8 mouse cellular contexts compared by ENCODE assay signal in the genomic region with DNA sequence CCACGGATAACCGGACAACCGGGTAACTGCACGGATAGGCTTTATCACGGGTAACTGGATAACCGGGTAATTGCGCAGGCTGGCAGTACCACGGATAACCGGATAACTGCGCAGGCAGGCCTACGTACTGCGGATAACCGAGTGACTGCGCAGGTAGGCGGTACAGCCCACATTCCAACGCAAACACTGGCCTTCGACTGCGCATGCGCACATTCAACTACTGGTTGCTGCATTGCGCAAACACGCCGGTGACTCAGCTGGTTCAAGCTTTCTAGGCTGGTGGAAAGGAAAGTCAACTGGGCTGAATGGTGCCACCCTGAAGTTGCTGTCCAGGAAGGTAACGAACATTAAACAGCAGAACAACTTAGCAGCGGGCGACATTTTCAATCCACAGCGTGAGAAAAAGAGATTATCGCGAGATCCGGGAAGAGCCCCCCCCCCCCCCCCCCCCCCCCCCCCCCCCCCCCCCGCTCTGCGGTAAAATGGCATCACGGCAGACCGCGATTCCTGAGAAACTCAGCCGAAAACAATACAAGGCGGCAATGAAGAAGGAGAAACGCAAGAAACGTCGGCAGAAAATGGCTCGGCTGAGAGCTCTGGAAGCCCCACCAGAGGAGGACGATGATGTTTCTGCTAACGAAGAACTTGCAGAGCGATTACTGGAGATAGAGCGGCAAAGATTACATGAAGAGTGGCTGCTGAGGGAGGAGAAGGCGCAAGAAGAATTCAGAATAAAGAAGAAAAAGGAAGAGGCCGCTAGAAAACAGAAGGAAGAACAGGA. TPM values are rescaled to one million over a fixed set of nuclear protein-coding genes. Genes with fewer than 3 reads are reported as not detected.
DNase-seq lines count a peak whose midpoint lies in the region; ATAC-seq and TF ChIP-seq lines count a peak whose summit lies in the region.

No protein-coding gene starts in this region.

- peak; percentile 72 for ATAC-seq in hindbrain, postnatal 0 days

- H3K9ac ChIP-seq in hindbrain, postnatal 0 days (replicated peaks; ENCODE audit: low read length): peak overlapping the region; percentile 57

- TF ChIP-seq POLR2A in cortical plate, adult 2 months (IDR thresholded peaks at IDR 0.05; ENCODE audit: extremely low read depth, insufficient read depth, low read length): peak; percentile 71; the same call in 1 of the 2 replicates

- H3K4me1 ChIP-seq in cortical plate, adult 2 months (ENCODE audit: control insufficient read depth, insufficient read depth, low read length): no peaks in the 10 kb centered on the region; the same call in 1 of the 2 replicates
- no peaks in the 10 kb centered on the region for H3K4me1 ChIP-seq in hindbrain, postnatal 0 days (ENCODE audit: insufficient read depth, low read length)
- peaks cover 51% of the 10 kb centered on the region for H3K4me1 ChIP-seq in megakaryocyte, embryonic 14.5 days

- intact Hi-C loops in gastrocnemius, adult 2 months (cut with DNase I): loop anchor here (10.0 kb wide), 1 partner anchor 688 kb away; no protein-coding TSS in a partner anchor

- H3K9me3 ChIP-seq in hindbrain, postnatal 0 days (ENCODE audit: low read length): no peaks in the 10 kb centered on the region
- peaks cover 13% of the 10 kb centered on the region for H3K9me3 ChIP-seq in megakaryocyte, embryonic 14.5 days

- H3K27ac ChIP-seq in cortical plate, adult 2 months (ENCODE audit: insufficient read depth, low read length): peak overlapping the region; percentile 97
- peak overlapping the region; percentile 93 for H3K27ac ChIP-seq in gastrocnemius, adult 2 months
- H3K27ac ChIP-seq in hindbrain, postnatal 0 days: peak overlapping the region; percentile 74

- H3K4me2 ChIP-seq in hindbrain, postnatal 0 days (ENCODE audit: low read depth, low read length): peak overlapping the region; percentile 64

- H3K4me3 ChIP-seq in cortical plate, adult 2 months (ENCODE audit: insufficient read depth, low read length): peak overlapping the region; percentile 99
- peak overlapping the region; percentile 82 for H3K4me3 ChIP-seq in gastrocnemius, adult 2 months
- H3K4me3 ChIP-seq in hindbrain, postnatal 0 days (ENCODE audit: low read length): peak overlapping the region; percentile 44
- H3K4me3 ChIP-seq in megakaryocyte, embryonic 14.5 days (replicated peaks): peak overlapping the region; percentile 96

- H3K36me3 ChIP-seq in hindbrain, postnatal 0 days (ENCODE audit: insufficient read depth, low read length): peaks cover 4% of the 10 kb centered on the region; the same call in 1 of the 2 replicates
- peaks cover 43% of the 10 kb centered on the region for H3K36me3 ChIP-seq in megakaryocyte, embryonic 14.5 days (replicated peaks; ENCODE audit: low read length)

- no peaks in the 10 kb centered on the region for H3K27me3 ChIP-seq in hindbrain, postnatal 0 days (ENCODE audit: insufficient read depth, low read length)
- no peaks in the 10 kb centered on the region for H3K27me3 ChIP-seq in megakaryocyte, embryonic 14.5 days (replicated peaks)

- DNase-seq in adrenal gland, adult (ENCODE audit: inconsistent age in 2 of 2, low spot score in 1 of 2): peak; percentile 90 to 96
- peak; percentile 86 for DNase-seq in gastrocnemius, adult 2 months
- DNase-seq in hindbrain, postnatal 0 days (ENCODE audit: low spot score): peak; percentile 84
- DNase-seq in left cerebral cortex, adult 9 months (ENCODE audit: low spot score in 2 of 2): peak; percentile 70 to 86
- DNase-seq in right cerebral cortex, adult 2 months (ENCODE audit: low spot score in 2 of 2): peak; percentile 88 to 89
- DNase-seq in urinary bladder, postnatal 10 days (ENCODE audit: low spot score): peak; percentile 30

- no peak for TF ChIP-seq CTCF in cortical plate, adult 2 months (IDR thresholded peaks at IDR 0.05; ENCODE audit: extremely low read depth, insufficient read depth, low read length)
- no peak for TF ChIP-seq CTCF in gastrocnemius, adult 2 months (IDR thresholded peaks at IDR 0.05)
- no peak for TF ChIP-seq CTCF in hindbrain, postnatal 0 days (IDR thresholded peaks at IDR 0.05; ENCODE audit: low read depth)

- WGBS in hindbrain, postnatal 0 days: 48% methylated on average over 45 of the region's 46 CpGs

RNA-seq across cellular contexts. Expression of gene Zrsr1, which starts 1.1 kb away (rescaled TPM):
- 54.6 and 58.5 TPM in 2 replicates for polyA plus RNA-seq in cortical plate, adult 2 months (2012; rRNA removed)
- 10 to 100 TPM; 20.7 to 20.9 TPM for total RNA-seq in gastrocnemius, adult 2 months (2021)
- 16.7 and 20.6 TPM in 2 replicates for total RNA-seq in hindbrain, postnatal 0 days (2014; rRNA removed)
- 8.4 and 9.1 TPM in 2 replicates for polyA plus RNA-seq in hindbrain, postnatal 0 days (2015; fragmentation: Nextera tagmentation; extraction: Ambion mirVana)
- 2.8 and 3.1 TPM in 2 replicates for polyA plus RNA-seq in megakaryocyte, embryonic 14.5 days (2012; ENCODE audit: insufficient read depth, low replicate concordance)

RNA-seq across cellular contexts. Expression of gene Gm28048, which starts 9.0 kb away (rescaled TPM):
- polyA plus RNA-seq in cortical plate, adult 2 months (2012; rRNA removed): 4.5 and 7.3 TPM in 2 replicates
- total RNA-seq in gastrocnemius, adult 2 months (2021): 1 to 10 TPM; 1.8 to 2.1 TPM
- not detected in 2 replicates for total RNA-seq in hindbrain, postnatal 0 days (2014; rRNA removed)
- 3.2 and 3.4 TPM in 2 replicates for polyA plus RNA-seq in hindbrain, postnatal 0 days (2015; fragmentation: Nextera tagmentation; extraction: Ambion mirVana)
- not detected in 2 replicates for polyA plus RNA-seq in megakaryocyte, embryonic 14.5 days (2012; ENCODE audit: insufficient read depth, low replicate concordance)

RNA-seq across cellular contexts. Expression of gene Commd1, which starts 9.2 kb away (rescaled TPM):
- polyA plus RNA-seq in cortical plate, adult 2 months (2012; rRNA removed): 39.4 TPM in 2 replicates
- 100 to 1,000 TPM in 1 of 2 experiments, 10 to 100 TPM in 1; 89.3 to 105 TPM for total RNA-seq in gastrocnemius, adult 2 months (2021)
- 11.6 and 15.5 TPM in 2 replicates for total RNA-seq in hindbrain, postnatal 0 days (2014; rRNA removed)
- 242 and 247 TPM in 2 replicates for polyA plus RNA-seq in hindbrain, postnatal 0 days (2015; fragmentation: Nextera tagmentation; extraction: Ambion mirVana)
- polyA plus RNA-seq in megakaryocyte, embryonic 14.5 days (2012; ENCODE audit: insufficient read depth, low replicate concordance): 30.3 and 45.3 TPM in 2 replicates

RNA-seq across cellular contexts. Expression of gene Cct4, which starts 17.4 kb away (rescaled TPM):
- 62.2 and 64.7 TPM in 2 replicates for polyA plus RNA-seq in cortical plate, adult 2 months (2012; rRNA removed)
- 100 to 1,000 TPM in 1 of 2 experiments, 10 to 100 TPM in 1; 99.6 to 110 TPM for total RNA-seq in gastrocnemius, adult 2 months (2021)
- 128 and 143 TPM in 2 replicates for total RNA-seq in hindbrain, postnatal 0 days (2014; rRNA removed)
- polyA plus RNA-seq in hindbrain, postnatal 0 days (2015; fragmentation: Nextera tagmentation; extraction: Ambion mirVana): 219 and 220 TPM in 2 replicates
- polyA plus RNA-seq in megakaryocyte, embryonic 14.5 days (2012; ENCODE audit: insufficient read depth, low replicate concordance): 218 and 273 TPM in 2 replicates

RNA-seq across cellular contexts. Expression of gene Fam161a, which starts 34.4 kb away (rescaled TPM):
- polyA plus RNA-seq in cortical plate, adult 2 months (2012; rRNA removed): 3.5 and 5.3 TPM in 2 replicates
- 1 to 10 TPM; 1.9 to 3.0 TPM for total RNA-seq in gastrocnemius, adult 2 months (2021)
- total RNA-seq in hindbrain, postnatal 0 days (2014; rRNA removed): 2.9 and 10.7 TPM in 2 replicates
- 4.9 and 6.8 TPM in 2 replicates for polyA plus RNA-seq in hindbrain, postnatal 0 days (2015; fragmentation: Nextera tagmentation; extraction: Ambion mirVana)
- polyA plus RNA-seq in megakaryocyte, embryonic 14.5 days (2012; ENCODE audit: insufficient read depth, low replicate concordance): 0.39 TPM in 1 of 2 replicates, not detected in the other

Comparison
In these comparisons a context has a peak if more than half of its experiments do, and no peak if none do; other contexts are left out.
1. Peak in every context shown above with its lines: DNase-seq, ATAC-seq, H3K4me3 ChIP-seq and H3K27ac ChIP-seq.
2. DNase-seq: peak in every context shown above with its lines; median percentile 93 in adrenal gland, adult; 88 in right cerebral cortex, adult 2 months; 86 in gastrocnemius, adult 2 months; 84 in hindbrain, postnatal 0 days; 78 in left cerebral cortex, adult 9 months; 30 in urinary bladder, postnatal 10 days.
3. H3K4me3 ChIP-seq: peak in every context shown above with its lines; median percentile 99 in cortical plate, adult 2 months; 96 in megakaryocyte, embryonic 14.5 days; 82 in gastrocnemius, adult 2 months; 44 in hindbrain, postnatal 0 days.